Mouse (Mus musculus): Measurements from ENCODE around the gene Itgav. TPM values are rescaled to one million over a fixed set of nuclear protein-coding genes. Genes with fewer than 3 reads are reported as not detected.

Itgav gene
- polyA plus RNA-seq, 1 experiment from 2014 or later, result 76.1 TPM

DNA sequence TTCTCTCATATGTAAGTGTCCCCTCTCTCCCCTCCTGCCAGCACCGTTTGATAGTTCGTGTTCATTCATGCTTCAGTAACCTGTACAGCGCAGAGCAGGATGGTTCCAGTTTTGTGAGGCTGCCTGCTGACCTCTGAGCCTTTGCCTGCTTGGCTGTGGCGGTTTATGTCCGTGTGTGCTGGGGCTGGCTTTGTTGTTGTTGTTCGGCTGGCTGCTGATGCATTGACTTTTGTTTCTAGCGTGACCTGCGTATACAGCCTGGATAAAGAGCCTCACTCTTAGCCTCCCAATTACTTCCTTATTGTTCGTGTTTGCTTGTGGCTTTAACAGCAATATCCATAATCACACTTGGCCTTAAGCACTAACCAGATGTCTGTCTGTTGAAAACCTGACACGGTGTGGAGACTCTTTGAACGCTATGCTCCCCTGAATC, 35.0 kb downstream of the Itgav start:
- H3K27me3 ChIP-seq (ENCODE audit: control insufficient read depth, insufficient read depth, low read length), result no peaks in the 10 kb centered on the region
- H3K4me3 ChIP-seq (ENCODE audit: low read depth, low read length), result no peak overlapping the region
- DNase-seq (ENCODE audit: low spot score) (no peak), ATAC-seq (replicated peaks; ENCODE audit: insufficient number of reproducible peaks, low FRiP score, low TSS enrichment, low read depth) (peak; percentile 80)
- no peak overlapping the region for H3K4me2 ChIP-seq (ENCODE audit: low read depth, low read length)
- no peaks in the 10 kb centered on the region for H3K36me3 ChIP-seq (replicated peaks; ENCODE audit: control insufficient read depth, insufficient read depth, low read depth, low read length)
- 40% methylated on average over 11 of the region's 11 CpGs for WGBS
- no peak overlapping the region for H3K27ac ChIP-seq (replicated peaks; ENCODE audit: low read depth, low read length)
- H3K4me1 ChIP-seq (ENCODE audit: control insufficient read depth, insufficient read depth, low read length), result no peaks in the 10 kb centered on the region; the same call in 1 of the 2 replicates
- H3K9ac ChIP-seq (replicated peaks; ENCODE audit: low read length), result no peak overlapping the region; the same call in 1 of the 2 replicates
- no peaks in the 10 kb centered on the region for H3K9me3 ChIP-seq (replicated peaks; ENCODE audit: control insufficient read depth, low read length)

GRCm38 (mm10) chr2:83759667-83760066, 35.5 kb downstream of the Itgav start:
- H3K4me3 ChIP-seq (ENCODE audit: low read depth, low read length), result no peak overlapping the region
- ATAC-seq (replicated peaks; ENCODE audit: insufficient number of reproducible peaks, low FRiP score, low TSS enrichment, low read depth) (peak; percentile 80; the same call in 1 of the 2 replicates), DNase-seq (ENCODE audit: low spot score) (peak; percentile 40)
- H3K27ac ChIP-seq (replicated peaks; ENCODE audit: low read depth, low read length), result no peak overlapping the region
- H3K9me3 ChIP-seq (replicated peaks; ENCODE audit: control insufficient read depth, low read length), result no peaks in the 10 kb centered on the region
- no peaks in the 10 kb centered on the region; the same call in 1 of the 2 replicates for H3K4me1 ChIP-seq (ENCODE audit: control insufficient read depth, insufficient read depth, low read length)
- H3K27me3 ChIP-seq (ENCODE audit: control insufficient read depth, insufficient read depth, low read length), result no peaks in the 10 kb centered on the region
- H3K4me2 ChIP-seq (ENCODE audit: low read depth, low read length), result no peak overlapping the region
- 55% methylated on average over 5 of the region's 5 CpGs for WGBS
- no peak overlapping the region for H3K9ac ChIP-seq (replicated peaks; ENCODE audit: low read length)
- H3K36me3 ChIP-seq (replicated peaks; ENCODE audit: control insufficient read depth, insufficient read depth, low read depth, low read length), result no peaks in the 10 kb centered on the region

DNA sequence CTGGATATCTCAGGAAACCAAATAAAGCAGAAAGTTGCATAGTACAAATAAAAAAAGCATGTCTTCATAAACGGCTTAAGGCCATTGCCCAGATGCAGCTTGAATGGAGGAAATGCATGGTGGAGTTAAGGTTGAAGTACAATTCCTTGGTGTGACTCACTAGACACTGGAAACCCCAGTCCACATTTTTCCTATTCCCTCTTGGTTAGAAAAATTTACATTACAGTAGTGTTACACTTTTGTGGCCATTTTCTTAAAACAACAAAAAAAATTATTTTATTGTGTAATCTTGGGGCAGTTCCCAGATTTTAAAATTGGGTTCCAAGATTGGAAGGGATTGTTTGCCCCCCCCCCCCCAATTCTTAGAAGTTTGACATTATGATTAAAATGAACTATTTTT, 35.9 kb downstream of the Itgav start:
- no peak overlapping the region for H3K9ac ChIP-seq (replicated peaks; ENCODE audit: low read length)
- DNase-seq (ENCODE audit: low spot score) (no peak), ATAC-seq (replicated peaks; ENCODE audit: insufficient number of reproducible peaks, low FRiP score, low TSS enrichment, low read depth) (no peak)
- no peaks in the 10 kb centered on the region for H3K36me3 ChIP-seq (replicated peaks; ENCODE audit: control insufficient read depth, insufficient read depth, low read depth, low read length)
- no peaks in the 10 kb centered on the region for H3K27me3 ChIP-seq (ENCODE audit: control insufficient read depth, insufficient read depth, low read length)
- WGBS, result 56% methylated on average over 1 of the region's 1 CpGs
- no peak overlapping the region for H3K4me2 ChIP-seq (ENCODE audit: low read depth, low read length)
- H3K4me3 ChIP-seq (ENCODE audit: low read depth, low read length), result no peak overlapping the region
- H3K27ac ChIP-seq (replicated peaks; ENCODE audit: low read depth, low read length), result no peak overlapping the region
- no peaks in the 10 kb centered on the region for H3K9me3 ChIP-seq (replicated peaks; ENCODE audit: control insufficient read depth, low read length)
- H3K4me1 ChIP-seq (ENCODE audit: control insufficient read depth, insufficient read depth, low read length), result no peaks in the 10 kb centered on the region; the same call in 1 of the 2 replicates

DNA sequence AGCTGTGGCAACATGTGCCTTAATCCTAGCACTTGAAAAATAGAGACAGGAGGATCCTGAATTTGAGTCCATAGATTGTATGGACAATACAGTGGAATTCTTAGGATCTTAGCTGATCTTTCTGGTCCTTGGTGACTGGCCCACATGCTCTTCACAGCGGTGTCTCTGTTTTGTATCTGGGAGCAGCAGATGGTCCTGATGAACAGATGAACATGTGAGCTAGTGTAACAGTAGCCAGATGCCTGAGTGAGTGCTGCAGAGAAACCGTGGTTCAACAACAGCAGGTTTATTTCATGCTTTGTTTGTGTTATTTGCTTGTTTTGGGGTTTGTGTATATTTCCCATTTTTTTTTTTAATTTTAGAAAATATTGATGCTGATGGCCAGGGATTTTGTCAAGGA, 37.3 kb downstream of the Itgav start:
- H3K9me3 ChIP-seq (replicated peaks; ENCODE audit: control insufficient read depth, low read length), result no peaks in the 10 kb centered on the region
- no peak for ATAC-seq (replicated peaks; ENCODE audit: insufficient number of reproducible peaks, low FRiP score, low TSS enrichment, low read depth)
- no peak overlapping the region for H3K4me2 ChIP-seq (ENCODE audit: low read depth, low read length)
- H3K36me3 ChIP-seq (replicated peaks; ENCODE audit: control insufficient read depth, insufficient read depth, low read depth, low read length), result no peaks in the 10 kb centered on the region; the same call in 1 of the 2 replicates
- H3K9ac ChIP-seq (replicated peaks; ENCODE audit: low read length), result no peak overlapping the region
- H3K4me1 ChIP-seq (ENCODE audit: control insufficient read depth, insufficient read depth, low read length), result no peaks in the 10 kb centered on the region; the same call in 1 of the 2 replicates
- H3K27me3 ChIP-seq (ENCODE audit: control insufficient read depth, insufficient read depth, low read length), result no peaks in the 10 kb centered on the region
- no peak overlapping the region for H3K4me3 ChIP-seq (ENCODE audit: low read depth, low read length)
- DNase-seq (ENCODE audit: low spot score), result peak; percentile 28
- H3K27ac ChIP-seq (replicated peaks; ENCODE audit: low read depth, low read length), result no peak overlapping the region
- 51% methylated on average over 2 of the region's 2 CpGs for WGBS

DNA sequence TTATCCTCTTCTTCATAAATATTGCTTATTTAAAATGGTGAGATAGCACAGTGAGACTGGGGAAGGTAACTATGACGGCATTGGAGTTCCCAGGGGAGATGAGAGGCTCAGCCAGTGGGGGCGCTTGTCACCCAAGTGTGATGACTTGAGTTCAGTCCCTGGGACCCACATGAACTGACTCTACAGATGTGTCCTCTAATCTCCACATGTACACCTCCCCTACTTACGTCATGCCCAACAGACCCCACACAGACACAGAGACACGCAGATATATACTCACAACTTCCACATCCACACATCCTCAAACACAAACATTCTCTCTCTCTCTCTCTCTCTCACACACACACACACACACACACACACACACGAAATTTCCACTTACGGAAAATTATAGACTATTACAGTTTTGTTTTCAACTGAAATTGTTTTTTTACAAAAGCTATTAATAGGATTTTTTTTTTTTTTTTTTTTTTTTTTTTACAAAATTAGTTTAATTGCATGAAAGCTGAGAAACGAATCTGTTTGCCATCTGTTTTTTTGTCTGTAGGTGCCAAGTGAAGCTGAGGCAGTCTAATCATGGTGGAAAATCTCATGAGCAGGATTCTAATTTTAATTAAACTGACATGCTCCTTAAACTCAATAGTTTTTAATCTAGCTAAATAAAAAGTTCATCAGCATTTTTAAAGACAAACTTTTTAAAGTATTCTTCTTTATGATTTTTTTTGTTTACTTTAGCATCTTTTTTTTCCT, 38.1 kb downstream of the Itgav start:
- Histone ChIP-seq H3K9ac (replicated peaks; ENCODE audit: low read length) (no peak overlapping the region), H3K9me3 (replicated peaks; ENCODE audit: control insufficient read depth, low read length) (no peaks in the 10 kb centered on the region), H3K27ac (replicated peaks; ENCODE audit: low read depth, low read length) (no peak overlapping the region), H3K4me1 (ENCODE audit: control insufficient read depth, insufficient read depth, low read length) (no peaks in the 10 kb centered on the region; the same call in 1 of the 2 replicates), H3K4me2 (ENCODE audit: low read depth, low read length) (no peak overlapping the region), H3K4me3 (ENCODE audit: low read depth, low read length) (no peak overlapping the region), H3K36me3 (replicated peaks; ENCODE audit: control insufficient read depth, insufficient read depth, low read depth, low read length) (no peaks in the 10 kb centered on the region; the same call in 1 of the 2 replicates), H3K27me3 (ENCODE audit: control insufficient read depth, insufficient read depth, low read length) (no peaks in the 10 kb centered on the region)
- 76% methylated on average over 7 of the region's 7 CpGs for WGBS
- ATAC-seq (replicated peaks; ENCODE audit: insufficient number of reproducible peaks, low FRiP score, low TSS enrichment, low read depth), result no peak
- no peak for DNase-seq (ENCODE audit: low spot score)

DNA sequence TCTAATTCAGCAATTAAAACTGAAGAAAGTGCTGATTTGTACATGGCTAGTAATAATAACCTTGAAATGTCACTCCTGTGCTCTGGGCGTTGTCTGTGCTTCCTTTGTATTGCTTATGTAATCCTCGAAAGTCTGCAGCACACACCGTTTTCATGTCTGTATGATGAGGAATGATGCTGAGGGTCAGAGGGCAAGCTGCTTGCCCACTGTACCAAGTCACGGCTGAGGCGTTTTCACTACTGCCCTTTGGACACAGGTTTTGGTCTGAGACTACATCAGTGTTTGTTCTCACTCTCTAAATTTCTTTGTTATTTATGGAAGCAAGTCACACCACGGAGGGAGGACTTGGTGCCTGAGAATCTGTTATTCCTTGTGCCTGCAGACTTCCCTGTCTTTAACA, 41.9 kb downstream of the Itgav start:
- H3K4me1 ChIP-seq (ENCODE audit: control insufficient read depth, insufficient read depth, low read length), result no peaks in the 10 kb centered on the region

GRCm38 (mm10) chr2:83766878-83767277, 42.7 kb downstream of the Itgav start:
- no peak for ATAC-seq (replicated peaks; ENCODE audit: insufficient number of reproducible peaks, low FRiP score, low TSS enrichment, low read depth)
- 100% methylated on average over 1 of the region's 1 CpGs for WGBS
- H3K4me3 ChIP-seq (ENCODE audit: low read depth, low read length), result no peak overlapping the region
- H3K4me1 ChIP-seq (ENCODE audit: control insufficient read depth, insufficient read depth, low read length), result no peaks in the 10 kb centered on the region
- no peaks in the 10 kb centered on the region for H3K27me3 ChIP-seq (ENCODE audit: control insufficient read depth, insufficient read depth, low read length)
- H3K4me2 ChIP-seq (ENCODE audit: low read depth, low read length), result no peak overlapping the region
- no peaks in the 10 kb centered on the region for H3K9me3 ChIP-seq (replicated peaks; ENCODE audit: control insufficient read depth, low read length)
- no peak overlapping the region for H3K9ac ChIP-seq (replicated peaks; ENCODE audit: low read length)
- H3K27ac ChIP-seq (replicated peaks; ENCODE audit: low read depth, low read length), result no peak overlapping the region
- no peak for DNase-seq (ENCODE audit: low spot score)
- no peaks in the 10 kb centered on the region; the same call in 1 of the 2 replicates for H3K36me3 ChIP-seq (replicated peaks; ENCODE audit: control insufficient read depth, insufficient read depth, low read depth, low read length)

More for the DNA sequence above, 41.9 kb downstream of the Itgav start:
- Histone ChIP-seq H3K9ac (replicated peaks; ENCODE audit: low read length) (no peak overlapping the region), H3K9me3 (replicated peaks; ENCODE audit: control insufficient read depth, low read length) (no peaks in the 10 kb centered on the region), H3K4me3 (ENCODE audit: low read depth, low read length) (no peak overlapping the region), H3K27me3 (ENCODE audit: control insufficient read depth, insufficient read depth, low read length) (no peaks in the 10 kb centered on the region), H3K27ac (replicated peaks; ENCODE audit: low read depth, low read length) (no peak overlapping the region), H3K4me2 (ENCODE audit: low read depth, low read length) (no peak overlapping the region), H3K36me3 (replicated peaks; ENCODE audit: control insufficient read depth, insufficient read depth, low read depth, low read length) (no peaks in the 10 kb centered on the region; the same call in 1 of the 2 replicates)
- no peak for DNase-seq (ENCODE audit: low spot score)
- WGBS, result 78% methylated on average over 6 of the region's 6 CpGs
- no peak for ATAC-seq (replicated peaks; ENCODE audit: insufficient number of reproducible peaks, low FRiP score, low TSS enrichment, low read depth)

GRCm38 (mm10) chr2:83768311-83769047, 44.3 kb downstream of the Itgav start:
- 88% methylated on average over 4 of the region's 4 CpGs for WGBS
- Histone ChIP-seq H3K9ac (replicated peaks; ENCODE audit: low read length) (no peak overlapping the region), H3K4me2 (ENCODE audit: low read depth, low read length) (no peak overlapping the region), H3K4me1 (ENCODE audit: control insufficient read depth, insufficient read depth, low read length) (no peaks in the 10 kb centered on the region), H3K9me3 (replicated peaks; ENCODE audit: control insufficient read depth, low read length) (no peaks in the 10 kb centered on the region), H3K36me3 (replicated peaks; ENCODE audit: control insufficient read depth, insufficient read depth, low read depth, low read length) (no peaks in the 10 kb centered on the region; the same call in 1 of the 2 replicates), H3K27ac (replicated peaks; ENCODE audit: low read depth, low read length) (no peak overlapping the region), H3K27me3 (ENCODE audit: control insufficient read depth, insufficient read depth, low read length) (no peaks in the 10 kb centered on the region), H3K4me3 (ENCODE audit: low read depth, low read length) (no peak overlapping the region)
- DNase-seq (ENCODE audit: low spot score), result no peak
- no peak for ATAC-seq (replicated peaks; ENCODE audit: insufficient number of reproducible peaks, low FRiP score, low TSS enrichment, low read depth)
